Mouse (Mus musculus) T-cell, adult 2 months (primary cell): ENCODE measurements around the gene Ptprd.

Experiments used
- DNase-seq: peaks from one replicate; pipeline ENCODE4 v3.0.0; 2022; ENCODE audit warnings: low spot score

Gene Ptprd

DNA sequence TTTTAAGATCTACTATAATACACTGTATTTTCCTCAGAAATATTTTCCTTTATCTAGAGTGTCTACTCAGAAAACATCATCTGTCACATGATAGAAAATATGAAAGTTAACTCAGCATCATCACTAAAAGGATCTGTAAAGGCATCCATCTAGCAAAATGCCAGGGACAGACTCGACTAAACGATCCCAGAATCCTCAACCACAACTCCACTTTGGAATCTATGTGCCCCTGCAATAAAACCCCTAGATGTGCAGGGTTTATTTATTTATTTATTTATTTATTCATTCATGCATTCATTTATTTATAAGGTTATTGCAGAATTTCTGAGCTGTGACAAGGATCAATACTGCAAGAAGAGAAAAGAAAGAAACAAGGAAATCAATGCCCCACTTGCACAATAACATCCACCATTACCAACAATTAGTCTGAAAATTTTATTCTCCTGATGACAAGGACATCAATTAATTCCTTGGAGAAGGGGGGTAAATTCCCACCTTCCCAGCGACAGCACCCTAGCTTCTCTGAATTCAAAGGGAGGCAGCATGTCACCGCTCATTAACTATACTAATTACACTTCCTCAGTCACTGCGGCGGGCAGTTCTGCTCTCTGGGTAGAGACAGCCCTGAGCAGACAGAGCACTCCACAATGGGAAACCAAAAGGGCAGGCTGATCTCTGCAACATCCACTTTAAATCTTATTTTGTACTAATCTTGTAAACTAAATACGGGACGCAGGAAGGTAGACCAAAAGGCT, 2186.0 kb downstream of the Ptprd start:
- DNase-seq = no peak

DNA sequence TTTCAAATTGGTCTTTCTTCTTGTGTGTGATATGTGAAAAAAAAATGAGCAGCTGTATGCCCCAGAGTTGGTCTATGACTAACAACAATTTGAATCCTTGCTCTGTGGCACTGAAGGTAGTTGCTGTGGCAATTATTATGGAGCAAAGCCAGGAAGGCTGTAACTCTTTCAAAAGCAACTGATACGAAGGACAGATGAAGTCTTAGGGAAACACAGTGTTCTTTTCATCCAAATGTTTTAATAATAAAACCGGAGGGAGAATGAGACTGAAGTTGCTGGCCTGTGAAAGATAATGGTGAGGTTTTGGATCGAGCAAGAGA, 2187.3 kb downstream of the Ptprd start:
- no peak for DNase-seq

DNA sequence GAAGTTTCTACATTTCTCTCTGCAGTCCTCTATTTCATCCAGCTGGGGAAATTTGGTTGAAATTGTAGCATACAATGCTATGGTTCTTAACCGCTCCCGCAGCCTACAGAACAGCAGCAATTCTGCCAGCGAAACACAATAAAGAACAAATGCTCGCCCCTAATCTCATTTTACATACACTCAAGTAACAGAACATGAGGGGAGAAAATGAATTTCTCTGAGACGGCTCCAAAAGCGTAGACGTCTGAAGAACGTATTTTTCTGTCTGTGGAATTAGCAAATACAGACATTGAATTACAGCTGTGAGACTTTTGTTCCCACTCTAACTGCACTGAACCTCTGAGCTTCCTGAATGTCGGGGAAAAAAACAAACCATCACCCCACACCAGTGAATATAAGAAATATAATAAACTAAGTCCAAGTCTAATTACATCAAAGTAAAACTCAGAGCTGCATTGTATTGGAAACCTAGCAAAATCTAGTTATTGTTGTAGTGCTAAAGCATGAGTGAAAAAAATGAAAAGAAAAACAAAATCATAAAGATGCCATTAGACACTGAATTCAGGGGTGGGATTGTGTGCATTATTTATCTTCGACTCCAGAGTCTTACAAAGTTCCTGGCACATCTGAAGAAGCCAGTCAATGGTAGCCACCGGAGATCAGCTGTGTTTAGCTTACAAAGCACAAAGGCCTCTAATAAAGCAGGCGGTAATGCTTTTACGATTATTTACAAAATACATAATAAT, 2187.8 kb downstream of the Ptprd start:
- no peak for DNase-seq

DNA sequence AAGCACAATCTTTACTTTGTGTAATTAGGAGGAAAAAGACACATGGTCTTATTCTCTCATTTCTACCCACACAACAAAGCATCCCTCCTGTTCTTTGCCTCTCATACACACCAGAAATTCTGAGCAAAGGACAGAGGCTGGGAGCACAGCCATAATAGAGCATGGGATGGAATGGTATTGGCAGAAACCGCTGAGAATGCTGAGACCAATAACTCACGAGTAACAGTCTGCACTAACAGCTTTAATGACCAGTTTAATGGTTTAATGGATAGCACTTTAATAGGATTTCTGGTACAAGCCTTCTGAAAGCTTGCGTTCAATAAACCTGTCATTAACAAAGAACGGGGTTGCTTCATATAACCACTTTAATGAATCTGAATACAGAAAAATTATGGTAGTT, 2190.1 kb downstream of the Ptprd start:
- no peak for DNase-seq

DNA sequence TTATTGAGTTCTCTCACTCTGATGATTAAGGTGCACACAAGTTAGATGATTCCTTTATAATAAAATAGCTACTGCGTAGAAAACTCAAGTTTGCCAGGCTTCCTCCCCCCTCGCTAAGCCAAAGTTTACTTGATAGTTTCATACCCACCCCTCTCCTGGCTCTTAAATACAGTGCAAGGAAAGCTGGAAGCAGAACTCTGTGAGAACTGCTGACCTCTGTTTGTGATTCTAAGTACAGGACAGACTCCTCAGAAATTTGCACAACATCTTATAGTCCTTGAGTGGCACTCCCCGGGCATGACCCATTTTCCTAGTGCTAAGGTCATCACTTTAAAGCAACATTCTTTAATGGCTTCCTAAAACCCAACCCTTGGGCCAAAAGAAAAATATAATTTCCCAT, 2196.7 kb downstream of the Ptprd start:
- no peak for DNase-seq

DNA sequence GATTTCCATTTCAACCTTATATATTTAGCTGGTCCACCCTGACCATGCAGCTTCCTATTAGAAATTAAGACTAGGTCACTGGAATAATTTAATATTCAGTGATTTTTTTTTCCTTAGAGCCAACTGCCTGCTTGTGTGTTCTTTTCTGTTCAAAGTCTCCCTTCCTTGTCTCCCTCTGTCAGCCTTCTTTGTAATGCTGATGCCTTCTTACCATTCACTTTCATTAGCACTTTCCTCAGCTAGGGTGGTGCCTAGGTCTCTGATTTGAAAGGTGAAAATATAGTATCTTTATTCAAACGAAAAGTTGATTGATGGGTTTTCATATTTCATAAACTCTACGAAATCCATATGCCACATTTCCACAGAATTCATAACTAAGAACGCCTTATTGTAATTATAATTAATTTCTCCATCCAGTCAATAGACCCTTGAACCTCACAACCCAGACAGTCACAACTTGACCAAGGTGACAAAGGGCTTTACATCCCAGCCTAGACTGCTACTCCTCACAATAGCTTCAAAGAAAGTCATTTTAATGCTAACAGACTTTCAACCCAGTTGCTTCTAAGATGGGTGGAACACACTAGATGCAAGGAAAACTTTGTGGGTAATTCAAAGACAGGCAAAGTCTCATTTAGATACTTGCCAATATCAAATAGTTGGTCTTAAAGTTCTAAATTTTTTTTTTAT, 2197.5 kb downstream of the Ptprd start:
- no peak for DNase-seq

DNA sequence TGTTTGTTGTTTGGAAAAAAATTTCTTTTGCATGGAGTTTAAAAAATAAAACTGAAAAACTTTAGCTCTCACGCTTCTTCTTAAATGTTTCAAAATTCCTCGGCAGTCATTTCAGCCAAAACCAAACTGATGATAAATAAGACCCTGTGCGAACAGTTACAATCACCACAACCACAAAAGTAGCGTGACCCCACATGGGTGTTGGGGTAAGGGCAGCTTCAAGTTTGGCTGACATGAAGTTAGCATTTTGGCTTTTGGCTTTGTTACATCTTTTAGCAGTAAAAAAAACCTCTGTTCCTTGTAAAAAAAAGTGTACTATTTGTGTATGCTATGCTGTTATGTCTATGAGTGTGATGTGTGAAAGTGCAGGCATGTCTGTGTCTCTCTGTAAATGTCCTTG, 2203.2 kb downstream of the Ptprd start:
- no peak for DNase-seq

DNA sequence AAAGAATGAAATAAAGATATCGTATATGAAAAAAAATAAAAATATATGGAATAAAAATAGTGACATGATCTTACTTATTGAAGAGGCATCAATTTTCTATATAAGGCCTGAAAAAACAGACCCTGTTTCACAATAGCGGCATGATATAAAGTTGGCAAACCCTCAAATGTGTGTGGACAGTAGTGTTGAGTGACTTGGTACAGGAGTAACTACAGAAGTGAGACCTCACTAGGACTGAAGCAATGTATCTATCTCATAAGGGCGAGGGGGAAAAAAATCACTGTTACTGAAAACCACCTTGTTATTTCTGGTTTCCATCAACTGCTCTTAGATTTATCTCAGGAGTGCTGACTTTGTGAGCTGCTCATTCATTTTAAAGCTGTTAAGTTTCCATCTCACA, 2204.5 kb downstream of the Ptprd start:
- no peak for DNase-seq

DNA sequence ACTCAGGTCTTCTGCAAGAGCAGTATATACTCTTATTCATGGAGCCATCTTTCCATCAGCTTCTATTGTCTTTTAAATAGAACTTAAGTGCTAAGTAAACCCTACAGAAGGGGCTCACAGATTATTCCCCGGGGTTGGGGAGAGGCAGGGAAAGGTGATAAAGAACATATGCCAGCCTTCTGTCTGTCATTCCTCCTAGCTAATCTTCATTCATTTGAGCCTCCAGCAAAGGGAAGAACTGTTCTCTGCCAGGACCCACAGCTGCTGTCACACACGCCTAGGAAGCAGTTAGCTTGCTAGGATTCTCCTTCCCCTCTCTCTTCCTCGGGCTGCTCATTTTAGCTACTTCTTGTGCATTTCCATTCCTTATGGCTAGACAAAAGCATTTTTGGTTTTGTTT, 2205.0 kb downstream of the Ptprd start:
- DNase-seq = no peak

DNA sequence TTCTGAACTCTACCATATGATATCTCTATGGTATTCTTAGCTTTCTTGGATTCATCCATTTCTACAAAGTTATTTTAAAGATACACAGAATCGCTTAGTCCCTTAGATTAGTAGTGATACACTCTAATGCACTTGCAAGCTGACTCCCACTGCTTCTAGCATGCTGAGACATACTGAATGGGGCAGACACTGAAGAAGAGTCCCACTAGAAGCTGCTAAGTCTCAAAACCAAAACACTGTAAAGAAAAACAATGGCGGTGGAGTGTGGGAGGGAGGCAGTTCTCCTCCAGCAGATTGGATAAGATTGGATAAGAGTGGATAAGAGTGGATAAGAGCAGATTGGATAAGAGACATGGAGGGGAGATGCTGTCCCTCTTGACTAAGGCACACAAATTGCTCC, 2207.6 kb downstream of the Ptprd start:
- DNase-seq = no peak

DNA sequence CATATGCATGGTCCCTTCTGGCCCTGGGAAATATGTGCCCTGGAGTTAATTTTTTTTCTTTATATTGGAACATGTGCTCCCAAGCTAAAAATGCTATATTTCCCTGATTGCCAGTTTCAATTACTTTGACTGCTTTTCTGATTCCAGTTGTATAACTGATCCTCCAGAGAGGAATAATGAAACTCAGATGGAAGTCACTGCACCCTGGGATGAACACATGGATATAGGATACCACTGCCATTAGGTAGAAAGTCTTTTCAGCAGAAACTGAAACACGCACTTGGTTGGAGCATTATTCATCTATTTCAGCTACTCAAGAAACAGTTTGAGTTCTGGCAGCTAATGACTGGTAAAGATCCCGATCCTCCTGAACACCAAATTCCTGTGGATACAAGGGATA, 2211.5 kb downstream of the Ptprd start:
- no peak for DNase-seq

DNA sequence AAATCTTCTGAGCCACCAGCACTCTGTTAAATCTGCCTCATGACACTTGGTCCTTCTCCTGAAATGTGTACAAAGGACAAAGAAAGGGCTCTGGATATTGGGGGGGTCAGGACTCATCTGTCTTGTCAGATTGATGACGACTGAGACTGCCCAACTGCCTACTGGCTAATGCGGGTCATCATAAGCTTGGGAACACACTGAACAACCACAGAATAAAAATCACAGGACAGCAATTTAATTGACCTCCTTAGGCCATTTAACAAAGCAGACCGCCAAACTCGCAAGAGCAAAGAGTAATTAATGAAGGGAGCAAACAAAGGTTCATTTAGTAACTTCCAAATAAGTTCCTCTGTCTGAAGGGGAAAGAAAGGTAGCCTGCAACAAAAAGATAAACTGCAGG, 2215.9 kb downstream of the Ptprd start:
- no peak for DNase-seq

DNA sequence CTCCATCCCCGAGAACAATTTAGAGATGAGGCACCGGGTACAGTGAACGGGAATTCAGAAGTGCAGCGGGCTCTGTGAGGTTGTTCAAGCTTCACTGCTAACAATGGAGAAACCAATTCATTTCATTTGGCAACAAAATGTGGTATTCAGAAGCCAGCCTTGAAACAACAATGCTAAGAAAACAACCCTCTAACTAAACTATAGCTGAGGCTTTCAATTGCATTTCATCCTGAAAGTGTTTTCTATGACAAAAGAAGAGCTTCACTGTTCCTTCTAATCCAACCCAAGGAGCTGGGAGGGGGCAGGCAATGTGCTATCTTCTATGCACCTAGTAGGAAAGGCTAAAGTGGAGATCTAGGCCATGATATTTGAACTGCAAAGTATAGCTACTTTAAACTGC, 2217.2 kb downstream of the Ptprd start:
- no peak for DNase-seq

DNA sequence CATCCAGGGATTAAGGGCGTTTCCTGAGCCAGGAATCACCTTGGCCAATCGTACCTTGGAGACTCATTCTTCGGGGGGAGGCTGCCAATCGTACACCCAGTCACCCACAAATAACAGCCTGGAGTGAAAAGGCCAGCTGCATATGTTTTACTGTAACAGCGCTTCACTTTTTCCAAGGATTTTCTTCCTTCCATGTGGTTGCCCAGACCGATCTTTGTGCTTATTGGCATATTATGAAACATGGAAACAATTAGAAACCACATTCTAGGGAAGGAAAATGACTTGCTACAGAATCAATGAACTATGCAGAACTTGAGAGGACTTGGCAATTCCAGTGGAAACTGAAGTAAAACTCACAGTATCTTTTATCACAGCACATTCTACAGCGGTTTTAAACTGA, 2218.7 kb downstream of the Ptprd start:
- DNase-seq = no peak

DNA sequence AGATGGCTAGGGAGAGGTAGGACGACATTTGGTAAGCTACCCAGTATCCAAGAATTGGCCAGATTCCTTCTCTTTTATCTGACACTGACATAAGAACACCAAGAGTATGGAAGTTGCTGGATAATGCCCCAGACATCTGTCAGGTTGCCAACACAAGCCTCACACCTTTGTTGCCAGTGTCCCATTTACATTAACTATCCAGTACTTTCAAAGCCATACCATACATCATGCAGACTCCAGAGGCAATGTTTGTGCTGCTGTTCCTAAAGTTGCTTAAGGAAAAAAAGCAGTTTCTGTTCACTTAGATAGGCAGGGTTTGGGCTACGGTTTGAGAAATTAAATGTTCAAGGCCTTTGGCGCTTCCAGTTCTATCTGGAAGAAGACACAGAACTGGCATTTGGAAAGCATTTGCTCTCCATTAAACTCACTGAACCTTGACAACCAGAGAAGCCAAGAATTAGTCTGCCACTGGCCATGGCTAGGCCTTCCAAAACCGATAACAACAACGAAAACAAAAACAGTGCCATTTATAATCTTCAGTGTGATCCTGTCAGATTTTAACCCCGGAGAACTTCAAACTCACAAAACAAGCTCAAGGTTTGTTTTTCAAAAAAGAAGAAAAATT, 2220.0 kb downstream of the Ptprd start:
- no peak for DNase-seq

DNA sequence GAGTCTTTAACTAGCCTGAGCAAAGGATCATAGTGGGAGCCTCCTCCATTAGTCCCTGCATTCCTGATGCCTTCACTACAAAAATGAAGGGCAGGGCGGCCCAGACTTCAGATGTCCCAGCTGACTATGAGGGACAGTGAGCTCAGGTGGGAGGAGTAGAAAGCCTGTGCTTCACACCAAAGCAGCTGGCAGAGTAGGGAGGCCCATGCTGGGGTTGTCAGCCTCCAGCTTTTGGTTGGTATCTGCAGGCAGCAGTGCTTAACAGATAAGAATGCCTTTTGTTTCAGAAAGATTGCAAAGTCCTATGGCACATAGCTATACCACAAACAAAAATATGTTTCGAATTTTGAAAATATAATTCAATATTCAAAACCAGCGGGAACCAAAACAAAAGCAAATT, 2237.0 kb downstream of the Ptprd start:
- no peak for DNase-seq

DNA sequence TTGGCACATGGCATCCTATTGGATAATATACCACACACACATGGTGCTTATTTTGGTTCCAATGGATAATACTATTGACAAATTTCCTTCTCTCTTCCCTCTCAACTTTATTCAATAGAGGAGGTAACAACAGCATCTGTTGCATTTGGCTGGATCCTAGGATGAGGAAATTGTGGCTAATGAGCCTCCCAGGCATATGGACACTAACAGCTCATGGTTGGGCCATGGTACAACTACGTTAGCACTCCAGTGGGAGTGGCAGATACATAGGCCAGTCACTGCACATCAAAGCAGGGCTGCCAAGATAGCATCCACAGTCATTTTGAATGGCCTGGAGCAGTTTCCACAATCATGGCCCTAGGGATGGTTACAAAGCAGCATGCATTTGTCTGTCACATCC, 2238.4 kb downstream of the Ptprd start:
- no peak for DNase-seq

DNA sequence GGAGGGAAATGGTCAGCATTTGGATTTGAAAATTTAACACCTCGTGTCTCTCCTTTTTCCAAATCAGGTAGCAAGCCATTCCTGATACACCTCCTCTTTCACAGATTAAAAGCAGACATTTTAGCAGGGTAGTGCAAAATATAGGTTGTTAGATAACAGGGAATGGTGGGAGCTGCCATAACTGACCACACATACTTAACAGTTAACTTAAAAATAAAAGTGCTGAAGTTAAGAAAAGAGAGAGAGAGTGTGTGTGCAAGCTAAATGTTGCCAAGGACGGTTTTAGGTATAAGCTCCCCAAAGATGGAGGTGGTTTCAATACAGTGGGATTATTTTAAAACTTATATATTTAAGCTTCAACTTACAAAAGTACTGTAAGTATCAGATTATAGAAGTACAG, 2241.8 kb downstream of the Ptprd start:
- DNase-seq = no peak

DNA sequence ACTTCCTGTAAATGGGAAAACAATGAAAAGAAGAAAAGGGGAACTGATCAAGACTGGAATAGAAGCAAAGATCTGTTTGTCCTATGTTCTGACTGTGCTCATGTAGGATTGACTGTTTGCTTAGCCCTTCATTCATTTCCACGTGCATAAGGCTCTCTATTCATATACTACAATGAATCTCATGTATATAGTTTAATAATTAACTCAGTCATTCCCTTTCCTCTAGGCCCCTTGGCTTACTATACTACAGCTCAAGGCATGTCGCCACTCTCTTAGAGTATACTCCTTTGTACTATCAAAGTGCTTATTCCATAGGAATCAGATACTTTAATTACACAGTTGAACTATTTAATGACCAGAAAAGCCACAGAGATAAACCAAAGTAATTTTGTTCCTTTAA, 2243.1 kb downstream of the Ptprd start:
- no peak for DNase-seq

DNA sequence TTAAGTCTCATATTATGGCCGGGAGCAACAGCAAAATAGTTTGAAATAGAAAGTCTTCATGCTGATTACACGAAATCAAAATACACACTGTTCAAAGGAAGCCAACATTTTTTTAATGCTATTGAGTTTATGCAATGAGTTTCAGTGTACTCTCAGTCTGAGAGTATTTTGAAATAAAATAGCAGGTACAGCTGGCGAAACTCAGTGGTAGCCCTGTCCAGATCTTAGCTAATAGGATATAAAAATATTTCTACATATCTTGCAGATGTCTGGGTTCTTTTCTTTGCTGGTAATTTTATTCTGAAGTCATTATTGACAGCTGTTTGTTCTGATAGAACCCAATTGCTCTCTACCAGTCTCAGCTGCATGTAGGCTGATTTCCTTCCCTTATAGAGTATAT, 2246.0 kb downstream of the Ptprd start:
- no peak for DNase-seq

DNA sequence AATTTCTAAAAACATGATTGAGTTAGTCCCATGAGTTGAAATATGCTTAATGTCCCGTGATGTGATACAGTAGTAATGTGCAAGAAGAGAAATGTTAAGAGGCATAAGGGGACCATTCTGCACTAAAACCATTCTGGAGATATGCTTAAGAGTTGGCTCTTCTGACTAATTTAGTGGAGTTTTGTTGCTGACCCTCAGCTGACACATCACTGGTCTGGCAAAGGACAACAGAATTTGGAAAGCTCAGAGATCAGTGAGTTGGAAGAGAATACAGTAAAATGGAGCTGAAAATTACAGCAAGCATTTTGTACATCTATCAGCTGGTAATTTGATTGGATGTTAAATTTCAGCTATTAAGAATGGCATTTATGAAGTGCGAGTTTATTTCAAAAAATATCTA, 2248.8 kb downstream of the Ptprd start:
- no peak for DNase-seq

DNA sequence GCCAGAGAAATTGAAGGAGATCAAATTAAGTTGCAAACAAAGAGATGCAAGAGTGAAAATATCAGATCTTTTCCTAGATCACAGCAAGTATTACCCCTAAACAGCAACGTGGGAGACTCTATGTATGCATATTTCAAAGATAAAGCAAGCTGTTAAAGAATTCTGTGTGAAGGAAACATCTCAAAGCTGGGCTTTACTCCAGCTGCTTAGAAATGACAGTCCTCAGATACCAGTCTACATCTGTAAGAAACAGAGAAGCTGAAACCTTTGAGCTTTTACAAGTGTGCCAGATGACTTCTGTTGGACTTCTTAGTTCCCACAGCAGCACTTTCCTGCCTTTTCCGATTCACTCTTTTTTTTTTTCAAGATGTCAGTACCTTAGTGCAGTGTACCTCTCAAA, 2249.9 kb downstream of the Ptprd start:
- DNase-seq = no peak
